ENCODE assay signal across 15 mouse cellular contexts in genomic region chr1:10871163-10871853, GRCm38 (mm10).
DNase-seq lines count a peak whose midpoint lies in the region; ATAC-seq and TF ChIP-seq lines count a peak whose summit lies in the region.
"Had no signal": no experiment of that assay in that cellular context is flagged by ENCODE, and none has a peak within 500 bp of the region (broad histone marks: within the 10 kb centered on the region; RNA-seq: fewer than 3 reads in every experiment).

No protein-coding gene starts in this region.

- H3K4me3 ChIP-seq in cerebellum, adult 2 months (replicated peaks; ENCODE audit: insufficient read depth, low read depth, low read length) = no peak overlapping the region
- H3K4me3 ChIP-seq: embryonic facial prominence, embryonic 13.5 days; kidney, embryonic 15.5 days; left cerebral cortex, adult 2 months had no signal

- 54% methylated on average over 5 of the region's 5 CpGs for WGBS in cerebellum, adult 2 months

- no peak for TF ChIP-seq CTCF in cerebellum, adult 2 months (IDR thresholded peaks at IDR 0.05; ENCODE audit: borderline replicate concordance, insufficient read depth, low read depth, low read length)

- H3K27ac ChIP-seq in cerebellum, adult 2 months (ENCODE audit: insufficient read depth, low read length) = no peak overlapping the region
- H3K27ac ChIP-seq: embryonic facial prominence, embryonic 13.5 days; kidney, embryonic 15.5 days; left cerebral cortex, adult 2 months had no signal

- intact Hi-C loops in left cerebral cortex, postnatal 10 days (cut with DNase I) = no loop called here

- no peak for TF ChIP-seq POLR2A in cerebellum, adult 2 months (IDR thresholded peaks at IDR 0.05; ENCODE audit: borderline replicate concordance, insufficient read depth, low read length)

- ATAC-seq in erythroblast, adult 5-6 weeks (replicated peaks; ENCODE audit: low FRiP score, poor library complexity, severe bottlenecking) = no peak
- ATAC-seq: hindbrain, embryonic 16.5 days had no signal

- no peaks in the 10 kb centered on the region for H3K4me1 ChIP-seq in cerebellum, adult 2 months (ENCODE audit: control insufficient read depth, insufficient read depth, low read length)
- H3K4me1 ChIP-seq: embryonic facial prominence, embryonic 13.5 days; kidney, embryonic 15.5 days had no signal

- peak; percentile 8 to 9 for DNase-seq in cerebellum, adult 2 months
- no peak for DNase-seq in cerebellum, adult 11-12 months
- peak; percentile 16 to 39 for DNase-seq in left cerebral cortex, postnatal 10 days (ENCODE audit: extremely low spot score in 1 of 2, low spot score in 2 of 2)
- no peak for DNase-seq in left cerebral cortex, adult 11 months (ENCODE audit: low spot score)
- peak; percentile 20 to 28 for DNase-seq in frontal cortex, postnatal 36 days (ENCODE audit: low spot score in 2 of 2)
- DNase-seq in right cerebral cortex, adult 2 months (ENCODE audit: low spot score in 2 of 2) = peak; percentile 31 to 37
- DNase-seq in kidney, postnatal 10 days = no peak
- DNase-seq: adrenal gland, postnatal 14 days; heart, adult 11 months; spleen, adult 18-20 months had no signal

- H3K27me3 ChIP-seq in cerebellum, adult 2 months (ENCODE audit: control insufficient read depth, insufficient read depth, low read length) = no peaks in the 10 kb centered on the region
- H3K27me3 ChIP-seq: embryonic facial prominence, embryonic 13.5 days; kidney, embryonic 15.5 days had no signal

Comparison
In these comparisons a context has a peak if more than half of its experiments do, and no peak if none do; other contexts are left out.
1. DNase-seq: peak in cerebellum, adult 2 months (2 of 2), left cerebral cortex, postnatal 10 days (2 of 2), frontal cortex, postnatal 36 days (2 of 2) and right cerebral cortex, adult 2 months (2 of 2); none in cerebellum, adult 11-12 months (single experiment), left cerebral cortex, adult 11 months (single experiment) and kidney, postnatal 10 days (single experiment).